In the genomic region with DNA sequence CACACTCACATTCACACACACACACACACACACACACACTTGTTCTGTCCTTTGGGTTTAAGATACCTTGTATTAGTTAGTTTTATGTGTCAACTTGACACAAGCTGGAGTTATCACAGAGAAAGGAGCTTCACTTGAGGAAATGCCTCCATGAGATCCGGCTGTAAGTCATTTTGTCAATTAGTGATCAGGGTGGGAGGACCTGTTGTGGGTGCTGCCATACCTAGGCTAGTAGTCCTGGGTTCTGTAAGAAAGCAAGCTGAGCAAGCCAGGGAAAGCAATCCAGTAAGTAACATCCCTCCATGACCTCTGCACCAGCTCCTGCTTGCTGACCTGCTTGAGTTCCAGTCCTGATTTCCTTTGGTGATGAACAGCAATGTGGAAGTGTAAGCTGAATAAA, we compare ENCODE assay signal across 8 mouse cellular contexts. TPM values are rescaled to one million over a fixed set of nuclear protein-coding genes. Genes with fewer than 3 reads are reported as not detected.
DNase-seq lines count a peak whose midpoint lies in the region; ATAC-seq and TF ChIP-seq lines count a peak whose summit lies in the region.
"Not testable (repeated sequence)": the region's sequence is repeated elsewhere in the genome, so short reads cannot be mapped to it uniquely, and the experiment has no call there.

No protein-coding gene starts in this region.

- H3K79me2 ChIP-seq in CH12.LX (replicated peaks; ENCODE audit: control insufficient read depth, extremely low read depth, insufficient read depth, poor library complexity, severe bottlenecking): not testable (repeated sequence)

- H3K4me2 ChIP-seq in CH12.LX (ENCODE audit: insufficient read depth, low read depth, poor library complexity, severe bottlenecking): peak overlapping the region; percentile 35
- H3K4me2 ChIP-seq in embryonic facial prominence, embryonic 11.5 days (ENCODE audit: low read depth, low read length): peak overlapping the region; percentile 16; the same call in 1 of the 2 replicates
- H3K4me2 ChIP-seq in forebrain, postnatal 0 days (ENCODE audit: low read depth): peak overlapping the region; percentile 54
- 0 out of 2 replicates have a peak overlapping the region, but pooled peaks have one; percentile 9 for H3K4me2 ChIP-seq in hindbrain, embryonic 11.5 days (replicated peaks; ENCODE audit: low read depth, low read length)
- H3K4me2 ChIP-seq in kidney, embryonic 14.5 days (replicated peaks; ENCODE audit: low read depth, low read length): peak overlapping the region; percentile 29; the same call in 1 of the 2 replicates
- peak overlapping the region; percentile 92 for H3K4me2 ChIP-seq in liver, embryonic 12.5 days
- H3K4me2 ChIP-seq in midbrain, embryonic 11.5 days: peak overlapping the region; percentile 44
- peak overlapping the region; percentile 62 for H3K4me2 ChIP-seq in neural tube, embryonic 15.5 days

- H3K36me3 ChIP-seq in CH12.LX (replicated peaks in 1 of 2; ENCODE audit: control insufficient read depth in 1 of 2, insufficient read depth in 1 of 2, low read length in 1 of 2); embryonic facial prominence, embryonic 11.5 days (replicated peaks; ENCODE audit: control insufficient read depth, insufficient read depth, low read depth, low read length); forebrain, postnatal 0 days (ENCODE audit: insufficient read depth); hindbrain, embryonic 11.5 days (ENCODE audit: control insufficient read depth, insufficient read depth, low read length); kidney, embryonic 14.5 days (ENCODE audit: control insufficient read depth, insufficient read depth, low read length); liver, embryonic 12.5 days; midbrain, embryonic 11.5 days (ENCODE audit: control insufficient read depth, insufficient read depth, low read length); neural tube, embryonic 15.5 days: not testable (repeated sequence)

- not testable (repeated sequence) for TF ChIP-seq POLR2A in CH12.LX (IDR thresholded peaks at IDR 0.05; ENCODE audit: low read depth, low read length)

- H3K4me3 ChIP-seq in CH12.LX (replicated peaks in 1 of 3; ENCODE audit: low read depth in 2 of 3, low read length in 2 of 3, poor library complexity in 1 of 3): peak overlapping the region in 2 of 3 experiments; percentile 41 to 45
- not testable (repeated sequence) for H3K4me3 ChIP-seq in embryonic facial prominence, embryonic 11.5 days (ENCODE audit: low read depth, low read length); midbrain, embryonic 11.5 days (ENCODE audit: low read depth, low read length)
- H3K4me3 ChIP-seq in forebrain, postnatal 0 days (ENCODE audit: low read depth, low read length): peak overlapping the region; percentile 47; the same call in 1 of the 2 replicates
- 0 out of 2 replicates have a peak overlapping the region, but pooled peaks have one; percentile 8 for H3K4me3 ChIP-seq in hindbrain, embryonic 11.5 days (ENCODE audit: low read depth, low read length)
- H3K4me3 ChIP-seq in kidney, embryonic 14.5 days (ENCODE audit: low read length): peak overlapping the region; percentile 14; the same call in 1 of the 2 replicates
- H3K4me3 ChIP-seq in liver, embryonic 12.5 days: peak overlapping the region; percentile 68
- peak overlapping the region; percentile 82; the same call in 1 of the 2 replicates for H3K4me3 ChIP-seq in neural tube, embryonic 15.5 days (replicated peaks)

- TF ChIP-seq RAD21 in CH12.LX (IDR thresholded peaks at IDR 0.05; ENCODE audit: low read depth, low read length): not testable (repeated sequence)

- in situ Hi-C loops in CH12.LX (cut with MboI; ENCODE audit: low pct_ligation_motif_present, low pct_unique_long_range_greater_than_20kb, low sequenced_read_pairs): not testable (repeated sequence)

- not testable (repeated sequence) for ATAC-seq in embryonic facial prominence, embryonic 11.5 days (replicated peaks; ENCODE audit: insufficient number of reproducible peaks, low FRiP score, low TSS enrichment, low read depth); forebrain, postnatal 0 days; hindbrain, embryonic 11.5 days (ENCODE audit: low FRiP score); kidney, embryonic 14.5 days (ENCODE audit: low FRiP score, low TSS enrichment); liver, embryonic 12.5 days; midbrain, embryonic 11.5 days (ENCODE audit: low FRiP score); neural tube, embryonic 15.5 days (ENCODE audit: low FRiP score)

- dilution Hi-C loops in CH12.LX (cut with MboI; ENCODE audit: extremely low pct_ligation_motif_present, extremely low pct_unique_long_range_greater_than_20kb, low sequenced_read_pairs): not testable (repeated sequence)

- H3K4me1 ChIP-seq in CH12.LX (ENCODE audit: control insufficient read depth in 1 of 2, insufficient read depth in 2 of 2): peaks cover 5 to 22% of the 10 kb centered on the region in 2 experiments
- not testable (repeated sequence) for H3K4me1 ChIP-seq in embryonic facial prominence, embryonic 11.5 days (ENCODE audit: control insufficient read depth, insufficient read depth, low read length); forebrain, postnatal 0 days (ENCODE audit: insufficient read depth); hindbrain, embryonic 11.5 days (replicated peaks; ENCODE audit: control insufficient read depth, insufficient read depth, low read length); kidney, embryonic 14.5 days (ENCODE audit: control insufficient read depth, insufficient read depth, low read length); midbrain, embryonic 11.5 days (ENCODE audit: control insufficient read depth, insufficient read depth, low read length)
- H3K4me1 ChIP-seq in liver, embryonic 12.5 days: peaks cover 19% of the 10 kb centered on the region
- H3K4me1 ChIP-seq in neural tube, embryonic 15.5 days: peaks cover 16% of the 10 kb centered on the region

- TF ChIP-seq CTCF in CH12.LX (conservative IDR thresholded peaks at IDR 0.05 in 1 of 2, IDR thresholded peaks at IDR 0.05 in 1 of 2; ENCODE audit: low read depth in 2 of 2, low read length in 2 of 2); forebrain, postnatal 0 days (IDR thresholded peaks at IDR 0.05; ENCODE audit: low read depth): not testable (repeated sequence)

- H3K9ac ChIP-seq in CH12.LX (ENCODE audit: insufficient read depth, low read depth): peak overlapping the region; percentile 9; the same call in 1 of the 2 replicates
- H3K9ac ChIP-seq in embryonic facial prominence, embryonic 11.5 days (replicated peaks; ENCODE audit: low read length): peak overlapping the region; percentile 22; the same call in 1 of the 2 replicates
- 0 out of 2 replicates have a peak overlapping the region, but pooled peaks have one; percentile 6 for H3K9ac ChIP-seq in forebrain, postnatal 0 days
- not testable (repeated sequence) for H3K9ac ChIP-seq in hindbrain, embryonic 11.5 days (ENCODE audit: low read depth, low read length); kidney, embryonic 14.5 days (ENCODE audit: low read depth, low read length); midbrain, embryonic 11.5 days (ENCODE audit: low read length); neural tube, embryonic 15.5 days (replicated peaks)
- 0 out of 2 replicates have a peak overlapping the region, but pooled peaks have one; percentile 48 for H3K9ac ChIP-seq in liver, embryonic 12.5 days

- DNase-seq in CH12.LX (ENCODE audit: extremely low read depth); embryonic facial prominence, embryonic 11.5 days (ENCODE audit: low spot score); forebrain, postnatal 0 days; hindbrain, embryonic 11.5 days (ENCODE audit: low spot score); midbrain, embryonic 11.5 days (ENCODE audit: low spot score, missing footprints): not testable (repeated sequence)

- 34% methylated on average over 1 of the region's 1 CpGs for WGBS in embryonic facial prominence, embryonic 11.5 days
- 60% methylated on average over 1 of the region's 1 CpGs for WGBS in forebrain, postnatal 0 days
- whole genome bisulfite sequencing in hindbrain, embryonic 11.5 days: 65% methylated on average over 1 of the region's 1 CpGs
- WGBS in kidney, embryonic 14.5 days: 66% methylated on average over 1 of the region's 1 CpGs
- 69% methylated on average over 1 of the region's 1 CpGs for WGBS in liver, embryonic 12.5 days (ENCODE audit: insufficient replicate concordance)
- WGBS in midbrain, embryonic 11.5 days: 70% methylated on average over 1 of the region's 1 CpGs
- WGBS in neural tube, embryonic 15.5 days: 74% methylated on average over 1 of the region's 1 CpGs

- not testable (repeated sequence) for H3K27me3 ChIP-seq in CH12.LX (replicated peaks); embryonic facial prominence, embryonic 11.5 days (ENCODE audit: control insufficient read depth, insufficient read depth, low read length); forebrain, postnatal 0 days (ENCODE audit: insufficient read depth, low read length); hindbrain, embryonic 11.5 days (ENCODE audit: control insufficient read depth, insufficient read depth, low read length); kidney, embryonic 14.5 days (ENCODE audit: control insufficient read depth, insufficient read depth, low read length); liver, embryonic 12.5 days (replicated peaks); midbrain, embryonic 11.5 days (ENCODE audit: control insufficient read depth, insufficient read depth, low read length); neural tube, embryonic 15.5 days (replicated peaks)

- not testable (repeated sequence) for H3K9me3 ChIP-seq in CH12.LX (replicated peaks; ENCODE audit: low read length); embryonic facial prominence, embryonic 11.5 days (replicated peaks; ENCODE audit: control insufficient read depth, low read length); forebrain, postnatal 0 days (ENCODE audit: low read length); hindbrain, embryonic 11.5 days (ENCODE audit: control insufficient read depth, low read length); kidney, embryonic 14.5 days (ENCODE audit: control insufficient read depth, low read length); liver, embryonic 12.5 days (replicated peaks); midbrain, embryonic 11.5 days (ENCODE audit: control insufficient read depth, low read length); neural tube, embryonic 15.5 days (replicated peaks)

- H3K27ac ChIP-seq in CH12.LX (ENCODE audit: insufficient read depth, low read depth); embryonic facial prominence, embryonic 11.5 days (replicated peaks; ENCODE audit: low read depth, low read length); forebrain, postnatal 0 days (ENCODE audit: low read depth, low read length); hindbrain, embryonic 11.5 days (ENCODE audit: low read depth, low read length); kidney, embryonic 14.5 days (ENCODE audit: low read depth, low read length); midbrain, embryonic 11.5 days (ENCODE audit: low read depth, low read length): not testable (repeated sequence)
- H3K27ac ChIP-seq in liver, embryonic 12.5 days: 0 out of 2 replicates have a peak overlapping the region, but pooled peaks have one; percentile 54
- H3K27ac ChIP-seq in neural tube, embryonic 15.5 days (replicated peaks): peak overlapping the region; percentile 64

- not testable (repeated sequence) for TF ChIP-seq EP300 in CH12.LX (IDR thresholded peaks at IDR 0.05; ENCODE audit: low read length)

RNA-seq across cellular contexts. Expression of gene Paip2b, which starts 0.9 kb away (rescaled TPM):
- total RNA-seq in CH12.LX (2012; rRNA removed): 30.9 and 31.1 TPM in 2 replicates
- total RNA-seq in CH12.LX (2014; rRNA removed): 36.3 and 39.0 TPM in 2 replicates
- 26.7 and 34.2 TPM in 2 replicates for polyA plus RNA-seq in CH12.LX (2012; ENCODE audit: insufficient read length, low read depth)
- polyA plus RNA-seq in embryonic facial prominence, embryonic 11.5 days (2014; fragmentation: Nextera tagmentation; extraction: Ambion mirVana): 20.1 and 21.7 TPM in 2 replicates
- total RNA-seq in forebrain, postnatal 0 days (2014; rRNA removed): 66.2 and 75.0 TPM in 2 replicates
- polyA plus RNA-seq in forebrain, postnatal 0 days (2015; fragmentation: Nextera tagmentation; extraction: Ambion mirVana): 28.3 and 28.6 TPM in 2 replicates
- polyA plus RNA-seq in hindbrain, embryonic 11.5 days (2014; fragmentation: Nextera tagmentation; extraction: Ambion mirVana): 22.2 and 22.3 TPM in 2 replicates
- polyA plus RNA-seq in kidney, embryonic 14.5 days (2014; fragmentation: Nextera tagmentation; extraction: Ambion mirVana): 18.2 and 22.0 TPM in 2 replicates
- polyA plus RNA-seq in liver, embryonic 12.5 days (2016; fragmentation: Nextera tagmentation; extraction: Ambion mirVana): 4.3 and 4.9 TPM in 2 replicates
- 19.7 and 23.9 TPM in 2 replicates for polyA plus RNA-seq in midbrain, embryonic 11.5 days (2014; fragmentation: Nextera tagmentation; extraction: Ambion mirVana)
- polyA plus RNA-seq in neural tube, embryonic 15.5 days (2015; fragmentation: Nextera tagmentation; extraction: Ambion mirVana): 26.1 and 27.6 TPM in 2 replicates

RNA-seq across cellular contexts. Expression of gene Zfp638, which starts 34.5 kb away (rescaled TPM):
- total RNA-seq in CH12.LX (2012; rRNA removed) (48.0 and 57.7 TPM in 2 replicates), CH12.LX (2014; rRNA removed) (57.3 and 85.0 TPM in 2 replicates)
- polyA plus RNA-seq in CH12.LX (2012; ENCODE audit: insufficient read length, low read depth): 42.1 and 51.3 TPM in 2 replicates
- 101 and 116 TPM in 2 replicates for polyA plus RNA-seq in embryonic facial prominence, embryonic 11.5 days (2014; fragmentation: Nextera tagmentation; extraction: Ambion mirVana)
- total RNA-seq in forebrain, postnatal 0 days (2014; rRNA removed): 123 and 143 TPM in 2 replicates
- 45.9 and 56.4 TPM in 2 replicates for polyA plus RNA-seq in forebrain, postnatal 0 days (2015; fragmentation: Nextera tagmentation; extraction: Ambion mirVana)
- 111 and 119 TPM in 2 replicates for polyA plus RNA-seq in hindbrain, embryonic 11.5 days (2014; fragmentation: Nextera tagmentation; extraction: Ambion mirVana)
- polyA plus RNA-seq in kidney, embryonic 14.5 days (2014; fragmentation: Nextera tagmentation; extraction: Ambion mirVana): 72.4 and 93.1 TPM in 2 replicates
- 29.7 and 30.5 TPM in 2 replicates for polyA plus RNA-seq in liver, embryonic 12.5 days (2016; fragmentation: Nextera tagmentation; extraction: Ambion mirVana)
- 102 and 120 TPM in 2 replicates for polyA plus RNA-seq in midbrain, embryonic 11.5 days (2014; fragmentation: Nextera tagmentation; extraction: Ambion mirVana)
- polyA plus RNA-seq in neural tube, embryonic 15.5 days (2015; fragmentation: Nextera tagmentation; extraction: Ambion mirVana): 68.8 and 69.3 TPM in 2 replicates

RNA-seq across cellular contexts. Expression of gene Nagk, which starts 37.6 kb away (rescaled TPM):
- total RNA-seq in CH12.LX (2012; rRNA removed): 11.1 and 11.6 TPM in 2 replicates
- 4.8 and 5.6 TPM in 2 replicates for total RNA-seq in CH12.LX (2014; rRNA removed)
- 8.8 and 9.8 TPM in 2 replicates for polyA plus RNA-seq in CH12.LX (2012; ENCODE audit: insufficient read length, low read depth)
- 28.7 and 28.9 TPM in 2 replicates for polyA plus RNA-seq in embryonic facial prominence, embryonic 11.5 days (2014; fragmentation: Nextera tagmentation; extraction: Ambion mirVana)
- 80.7 and 81.2 TPM in 2 replicates for total RNA-seq in forebrain, postnatal 0 days (2014; rRNA removed)
- polyA plus RNA-seq in forebrain, postnatal 0 days (2015; fragmentation: Nextera tagmentation; extraction: Ambion mirVana): 81.0 and 99.0 TPM in 2 replicates
- polyA plus RNA-seq in hindbrain, embryonic 11.5 days (2014; fragmentation: Nextera tagmentation; extraction: Ambion mirVana): 35.9 and 42.6 TPM in 2 replicates
- 42.7 and 43.5 TPM in 2 replicates for polyA plus RNA-seq in kidney, embryonic 14.5 days (2014; fragmentation: Nextera tagmentation; extraction: Ambion mirVana)
- 13.5 and 15.8 TPM in 2 replicates for polyA plus RNA-seq in liver, embryonic 12.5 days (2016; fragmentation: Nextera tagmentation; extraction: Ambion mirVana)
- 31.8 and 36.1 TPM in 2 replicates for polyA plus RNA-seq in midbrain, embryonic 11.5 days (2014; fragmentation: Nextera tagmentation; extraction: Ambion mirVana)
- 105 and 113 TPM in 2 replicates for polyA plus RNA-seq in neural tube, embryonic 15.5 days (2015; fragmentation: Nextera tagmentation; extraction: Ambion mirVana)

RNA-seq across cellular contexts. Expression of gene Tex261, which starts 56.8 kb away (rescaled TPM):
- total RNA-seq in CH12.LX (2012; rRNA removed) (44.6 and 52.4 TPM in 2 replicates), CH12.LX (2014; rRNA removed) (42.4 and 65.6 TPM in 2 replicates)
- polyA plus RNA-seq in CH12.LX (2012; ENCODE audit: insufficient read length, low read depth): 87.8 and 88.9 TPM in 2 replicates
- polyA plus RNA-seq in embryonic facial prominence, embryonic 11.5 days (2014; fragmentation: Nextera tagmentation; extraction: Ambion mirVana): 53.5 and 56.8 TPM in 2 replicates
- total RNA-seq in forebrain, postnatal 0 days (2014; rRNA removed): 30.7 and 42.3 TPM in 2 replicates
- 80.4 and 81.7 TPM in 2 replicates for polyA plus RNA-seq in forebrain, postnatal 0 days (2015; fragmentation: Nextera tagmentation; extraction: Ambion mirVana)
- 48.1 and 50.1 TPM in 2 replicates for polyA plus RNA-seq in hindbrain, embryonic 11.5 days (2014; fragmentation: Nextera tagmentation; extraction: Ambion mirVana)
- 59.8 and 67.3 TPM in 2 replicates for polyA plus RNA-seq in kidney, embryonic 14.5 days (2014; fragmentation: Nextera tagmentation; extraction: Ambion mirVana)
- 54.6 and 56.1 TPM in 2 replicates for polyA plus RNA-seq in liver, embryonic 12.5 days (2016; fragmentation: Nextera tagmentation; extraction: Ambion mirVana)
- 49.0 and 56.9 TPM in 2 replicates for polyA plus RNA-seq in midbrain, embryonic 11.5 days (2014; fragmentation: Nextera tagmentation; extraction: Ambion mirVana)
- 72.3 and 73.2 TPM in 2 replicates for polyA plus RNA-seq in neural tube, embryonic 15.5 days (2015; fragmentation: Nextera tagmentation; extraction: Ambion mirVana)

Comparison
In these comparisons a context has a peak if more than half of its experiments do, and no peak if none do; other contexts are left out.
1. H3K4me2 ChIP-seq: peak in every context shown above with its lines; median percentile 92 in liver, embryonic 12.5 days; 62 in neural tube, embryonic 15.5 days; 54 in forebrain, postnatal 0 days; 44 in midbrain, embryonic 11.5 days; 35 in CH12.LX; 29 in kidney, embryonic 14.5 days; 16 in embryonic facial prominence, embryonic 11.5 days; 9 in hindbrain, embryonic 11.5 days.